ENCODE assay signal across 9 mouse cellular contexts in the genomic region with DNA sequence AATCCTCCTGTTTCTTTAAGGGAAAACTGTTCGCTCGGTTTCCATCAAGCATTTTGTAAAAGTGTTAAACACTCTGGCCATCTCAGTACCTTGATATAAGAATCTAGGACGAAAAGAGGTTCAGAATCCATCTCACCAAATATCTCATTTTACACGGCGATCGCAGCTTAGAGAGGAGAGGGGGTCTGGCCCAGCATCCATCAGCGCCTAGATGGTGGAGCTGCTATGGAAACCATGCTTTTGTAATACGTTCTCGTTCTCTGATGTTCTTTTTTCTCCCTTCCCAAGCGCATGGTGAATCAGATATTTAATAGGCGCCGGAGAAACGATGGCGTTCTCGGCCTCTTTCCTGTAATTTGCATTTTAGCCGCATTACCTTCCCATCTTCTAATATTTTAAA. TPM values are rescaled to one million over a fixed set of nuclear protein-coding genes. Genes with fewer than 3 reads are reported as not detected.
A peak's percentile ranks its signal among the peaks of the same experiment; 100 is the strongest.
DNase-seq lines count a peak whose midpoint lies in the region; ATAC-seq and TF ChIP-seq lines count a peak whose summit lies in the region.
"Had no signal": no experiment of that assay in that cellular context is flagged by ENCODE, and none has a peak within 500 bp of the region (broad histone marks: within the 10 kb centered on the region; RNA-seq: fewer than 3 reads in every experiment).

No protein-coding gene starts in this region.

- H3K27me3 ChIP-seq in lung, postnatal 0 days (replicated peaks; ENCODE audit: insufficient read depth, low read length): 0 out of 2 replicates have a peak, but pooled peaks cover 21% of the 10 kb centered on the region
- no peaks in the 10 kb centered on the region for H3K27me3 ChIP-seq in limb, embryonic 10.5 days (ENCODE audit: low read depth, poor library complexity, severe bottlenecking)

- H3K4me2 ChIP-seq in lung, postnatal 0 days (replicated peaks; ENCODE audit: low read depth, low read length): peak overlapping the region; percentile 96; the same call in 1 of the 2 replicates

- no peaks in the 10 kb centered on the region for H3K36me3 ChIP-seq in lung, postnatal 0 days (ENCODE audit: insufficient read depth, low read length)
- no peaks in the 10 kb centered on the region for H3K36me3 ChIP-seq in limb, embryonic 10.5 days

- no peak for ATAC-seq in lung, postnatal 0 days

- no peak overlapping the region for H3K27ac ChIP-seq in lung, postnatal 0 days (ENCODE audit: low read length)
- H3K27ac ChIP-seq in limb, embryonic 10.5 days: no peak overlapping the region

- peaks cover 4% of the 10 kb centered on the region; the same call in 1 of the 2 replicates for H3K4me1 ChIP-seq in lung, postnatal 0 days (ENCODE audit: insufficient read depth, low read depth, low read length)
- peaks cover 10% of the 10 kb centered on the region for H3K4me1 ChIP-seq in limb, embryonic 10.5 days

- WGBS in lung, postnatal 0 days: 23% methylated on average over 16 of the region's 16 CpGs
- 28% methylated on average over 16 of the region's 16 CpGs for WGBS in limb, embryonic 10.5 days

- H3K4me3 ChIP-seq in lung, postnatal 0 days (ENCODE audit: low read depth, low read length): 0 out of 2 replicates have a peak overlapping the region, but pooled peaks have one; percentile 58
- peak overlapping the region; percentile 82 for H3K4me3 ChIP-seq in limb, embryonic 10.5 days

- no peak overlapping the region for H3K9ac ChIP-seq in lung, postnatal 0 days (replicated peaks; ENCODE audit: low read depth)

- no peak for TF ChIP-seq CTCF in lung, postnatal 0 days (IDR thresholded peaks at IDR 0.05)

- no peak for TF ChIP-seq EP300 in lung, postnatal 0 days (IDR thresholded peaks at IDR 0.05)

- no peaks in the 10 kb centered on the region for H3K9me3 ChIP-seq in lung, postnatal 0 days (ENCODE audit: low read length)
- no peaks in the 10 kb centered on the region for H3K9me3 ChIP-seq in limb, embryonic 10.5 days (replicated peaks)

- DNase-seq in embryo, embryonic 10 days (ENCODE audit: low spot score): peak; percentile 15
- DNase-seq in embryo, embryonic 9.5 days (ENCODE audit: extremely low spot score): no peak
- no peak for DNase-seq in lung, postnatal 0 days (ENCODE audit: low spot score)
- no peak for DNase-seq in lung, postnatal 25 days (ENCODE audit: low spot score)
- no peak for DNase-seq in limb, embryonic 10.5 days (ENCODE audit: low spot score)
- no peak for DNase-seq in spleen, adult 12 weeks (ENCODE audit: low spot score)
- DNase-seq in layer of hippocampus, adult 11-12 months (ENCODE audit: low spot score): no peak
- no peak for DNase-seq in right cerebral cortex, postnatal 25 days
- DNase-seq: kidney, adult 2 months had no signal

RNA-seq across cellular contexts. Expression of a gene that starts 1.2 kb away (rescaled TPM):
- 10.6 and 11.3 TPM in 2 replicates for polyA plus RNA-seq in lung, postnatal 0 days (2015; fragmentation: Nextera tagmentation; extraction: Ambion mirVana)
- 21.1 and 21.6 TPM in 2 replicates for polyA plus RNA-seq in limb, embryonic 10.5 days (2016; fragmentation: Nextera tagmentation; extraction: Ambion mirVana)

RNA-seq across cellular contexts. Expression of a gene that starts 15.6 kb away (rescaled TPM):
- polyA plus RNA-seq in lung, postnatal 0 days (2015; fragmentation: Nextera tagmentation; extraction: Ambion mirVana): 26.1 and 29.9 TPM in 2 replicates
- 13.6 and 14.9 TPM in 2 replicates for polyA plus RNA-seq in limb, embryonic 10.5 days (2016; fragmentation: Nextera tagmentation; extraction: Ambion mirVana)

RNA-seq across cellular contexts. Expression of a gene that starts 50.5 kb away (rescaled TPM):
- 183 and 213 TPM in 2 replicates for polyA plus RNA-seq in lung, postnatal 0 days (2015; fragmentation: Nextera tagmentation; extraction: Ambion mirVana)
- 102 and 106 TPM in 2 replicates for polyA plus RNA-seq in limb, embryonic 10.5 days (2016; fragmentation: Nextera tagmentation; extraction: Ambion mirVana)
